Mouse (Mus musculus): ENCODE data around the gene Atp8b5.

DNA sequence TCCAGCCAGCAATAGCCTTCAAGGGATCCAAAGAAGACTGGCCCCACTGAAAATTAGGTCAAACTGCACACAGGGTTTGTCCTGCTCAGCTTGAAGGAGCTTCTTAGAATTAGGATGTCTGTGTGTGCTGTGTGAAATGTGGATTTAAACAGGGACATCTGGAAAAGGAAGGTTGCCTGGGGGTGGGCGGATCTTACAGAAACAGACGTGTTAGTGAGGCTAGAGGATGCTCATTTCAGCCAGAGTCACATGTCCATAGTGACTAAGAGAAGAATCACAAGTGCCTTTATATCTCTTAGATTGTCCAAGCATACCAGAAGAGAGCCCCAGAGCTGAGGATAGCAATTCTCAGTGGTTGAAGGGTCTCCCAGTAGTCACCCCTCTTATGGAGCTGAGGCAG lies 18.1 kb upstream of the Atp8b5 start:
- TF ChIP-seq POLR2AphosphoS2 (IDR thresholded peaks at IDR 0.05; ENCODE audit: insufficient read length, low read depth) (no peak), POLR2A (IDR thresholded peaks at IDR 0.05; ENCODE audit: insufficient read length, low read depth) (no peak), USF1 (IDR thresholded peaks at IDR 0.05; ENCODE audit: low read depth) (no peak), MAX (IDR thresholded peaks at IDR 0.05; ENCODE audit: low read depth) (no peak)

All from myocyte (in vitro differentiated cells).